In the genomic region with DNA sequence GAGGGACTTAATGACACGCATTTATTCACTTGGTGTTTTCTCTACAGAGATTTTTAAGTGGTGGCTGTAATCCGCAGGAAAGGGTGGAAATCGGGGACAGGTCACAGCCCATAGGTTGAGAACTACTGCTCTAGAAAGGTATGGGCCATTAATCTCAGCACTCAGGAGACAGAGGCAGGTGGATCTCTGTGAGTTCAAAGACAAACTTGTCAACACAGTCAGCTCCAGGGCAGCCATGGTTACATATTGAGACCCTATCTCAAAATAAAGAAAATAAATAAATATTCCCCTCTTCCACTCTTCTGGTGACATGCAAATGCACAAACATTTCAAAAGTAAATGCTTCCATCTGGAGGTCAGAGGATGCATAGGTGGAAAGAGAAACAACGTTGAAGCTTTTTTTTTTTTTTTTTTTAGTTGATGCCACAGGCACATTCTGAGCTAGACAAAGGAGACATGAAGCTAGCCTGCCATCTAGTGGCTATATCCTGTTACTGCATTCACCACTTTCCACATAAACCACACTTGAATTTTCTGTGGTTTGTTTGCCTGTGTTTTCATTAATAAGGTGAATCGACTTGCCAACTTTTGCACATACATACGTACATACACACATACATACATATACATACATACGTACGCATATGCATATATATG, we compare ENCODE assay signal across 9 mouse cellular contexts. TPM values are rescaled to one million over a fixed set of nuclear protein-coding genes. Genes with fewer than 3 reads are reported as not detected.
DNase-seq lines count a peak whose midpoint lies in the region; ATAC-seq and TF ChIP-seq lines count a peak whose summit lies in the region.
"Had no signal": no experiment of that assay in that cellular context is flagged by ENCODE, and none has a peak within 500 bp of the region (broad histone marks: within the 10 kb centered on the region; RNA-seq: fewer than 3 reads in every experiment).

No protein-coding gene starts in this region.

- peak; percentile 91 for TF ChIP-seq CTCF in forebrain, postnatal 0 days (IDR thresholded peaks at IDR 0.05; ENCODE audit: low read depth)

- peak; percentile 78 for ATAC-seq in forebrain, postnatal 0 days

- no peak overlapping the region for H3K27ac ChIP-seq in forebrain, postnatal 0 days (ENCODE audit: low read depth, low read length)
- no peak overlapping the region for H3K27ac ChIP-seq in midbrain, embryonic 10.5 days (replicated peaks)

- no peak overlapping the region for H3K4me2 ChIP-seq in forebrain, postnatal 0 days (ENCODE audit: low read depth)

- no peak overlapping the region for H3K4me3 ChIP-seq in forebrain, postnatal 0 days (ENCODE audit: low read depth, low read length)
- H3K4me3 ChIP-seq in midbrain, embryonic 10.5 days, result no peak overlapping the region

- H3K36me3 ChIP-seq in forebrain, postnatal 0 days (ENCODE audit: insufficient read depth), result no peaks in the 10 kb centered on the region
- H3K36me3 ChIP-seq in midbrain, embryonic 10.5 days, result no peaks in the 10 kb centered on the region

- no peaks in the 10 kb centered on the region for H3K9me3 ChIP-seq in forebrain, postnatal 0 days (ENCODE audit: low read length)
- no peaks in the 10 kb centered on the region for H3K9me3 ChIP-seq in midbrain, embryonic 10.5 days (replicated peaks)

- DNase-seq in gastrocnemius, adult 18-20 months (ENCODE audit: low spot score), result peak; percentile 59
- DNase-seq in gastrocnemius, postnatal 25 days, result no peak
- peak; percentile 79 for DNase-seq in 416B (ENCODE audit: low read depth)
- peak; percentile 65 for DNase-seq in adrenal gland, postnatal 14 days
- DNase-seq in forebrain, postnatal 0 days, result peak; percentile 85
- DNase-seq in layer of hippocampus, postnatal 14 days (ENCODE audit: low spot score in 2 of 2), result peak; percentile 54 to 77
- peak; percentile 30 for DNase-seq in midbrain, embryonic 10.5 days (ENCODE audit: low spot score)
- peak; percentile 26 for DNase-seq in thymus, postnatal 25 days

- H3K9ac ChIP-seq in forebrain, postnatal 0 days, result no peak overlapping the region

- 37% methylated on average over 8 of the region's 8 CpGs for WGBS in forebrain, postnatal 0 days
- WGBS in midbrain, embryonic 10.5 days, result 38% methylated on average over 8 of the region's 8 CpGs

- H3K27me3 ChIP-seq in forebrain, postnatal 0 days (ENCODE audit: insufficient read depth, low read length), result no peaks in the 10 kb centered on the region
- H3K27me3 ChIP-seq in midbrain, embryonic 10.5 days (ENCODE audit: low read depth, poor library complexity, severe bottlenecking), result peaks cover 4% of the 10 kb centered on the region; the same call in 1 of the 2 replicates

- H3K4me1 ChIP-seq in forebrain, postnatal 0 days (ENCODE audit: insufficient read depth), result no peaks in the 10 kb centered on the region
- 0 out of 2 replicates have a peak, but pooled peaks cover 2% of the 10 kb centered on the region for H3K4me1 ChIP-seq in midbrain, embryonic 10.5 days

RNA-seq across cellular contexts. Expression of gene Tectb, which starts 26.1 kb away (rescaled TPM):
- not detected for total RNA-seq in gastrocnemius, adult 18-20 months (2021)
- total RNA-seq in gastrocnemius, postnatal 25 days (2021), result under 1 TPM in 1 of 2 experiments, not detected in 1; 0.49 TPM
- 0.78 and 0.79 TPM in 2 replicates for total RNA-seq in adrenal gland, postnatal 14 days (2021)
- 0.46 TPM in 1 of 2 replicates, not detected in the other for total RNA-seq in forebrain, postnatal 0 days (2014; rRNA removed)
- polyA plus RNA-seq in forebrain, postnatal 0 days (2015; fragmentation: Nextera tagmentation; extraction: Ambion mirVana), result 0.16 and 0.20 TPM in 2 replicates
- under 1 TPM; 0.21 to 0.23 TPM for total RNA-seq in layer of hippocampus, postnatal 14 days (2021)
- polyA plus RNA-seq in midbrain, embryonic 10.5 days (2016; fragmentation: Nextera tagmentation; extraction: Ambion mirVana), result 0.12 TPM in 1 of 2 replicates, not detected in the other

RNA-seq across cellular contexts. Expression of gene Gucy2g, which starts 34.4 kb away (rescaled TPM):
- total RNA-seq in gastrocnemius, adult 18-20 months (2021), result under 1 TPM; 0.16 to 0.21 TPM
- under 1 TPM in 1 of 2 experiments, not detected in 1; 0.23 TPM for total RNA-seq in gastrocnemius, postnatal 25 days (2021)
- not detected in 2 replicates for total RNA-seq in adrenal gland, postnatal 14 days (2021)
- total RNA-seq in forebrain, postnatal 0 days (2014; rRNA removed), result 0.08 and 0.14 TPM in 2 replicates
- 0.22 and 0.31 TPM in 2 replicates for polyA plus RNA-seq in forebrain, postnatal 0 days (2015; fragmentation: Nextera tagmentation; extraction: Ambion mirVana)
- under 1 TPM; 0.46 to 0.52 TPM for total RNA-seq in layer of hippocampus, postnatal 14 days (2021)
- not detected in 2 replicates for polyA plus RNA-seq in midbrain, embryonic 10.5 days (2016; fragmentation: Nextera tagmentation; extraction: Ambion mirVana)
- total RNA-seq: adrenal gland, postnatal 36 days had no signal

RNA-seq across cellular contexts. Expression of gene Acsl5, which starts 45.1 kb away (rescaled TPM):
- 1 to 10 TPM; 2.7 to 5.1 TPM for total RNA-seq in gastrocnemius, adult 18-20 months (2021)
- total RNA-seq in gastrocnemius, postnatal 25 days (2021), result 1 to 10 TPM; 3.8 to 4.5 TPM
- 80.5 and 115 TPM in 2 replicates for total RNA-seq in adrenal gland, postnatal 14 days (2021)
- total RNA-seq in forebrain, postnatal 0 days (2014; rRNA removed), result 15.9 and 22.7 TPM in 2 replicates
- 16.4 and 16.6 TPM in 2 replicates for polyA plus RNA-seq in forebrain, postnatal 0 days (2015; fragmentation: Nextera tagmentation; extraction: Ambion mirVana)
- 10 to 100 TPM; 27.0 to 27.6 TPM for total RNA-seq in layer of hippocampus, postnatal 14 days (2021)
- 18.5 and 18.9 TPM in 2 replicates for polyA plus RNA-seq in midbrain, embryonic 10.5 days (2016; fragmentation: Nextera tagmentation; extraction: Ambion mirVana)
